Mouse (Mus musculus): ENCODE measurements around the gene Polr2l. TPM values are rescaled to one million over a fixed set of nuclear protein-coding genes. Genes with fewer than 3 reads are reported as not detected.

The Polr2l gene
- polyA plus RNA-seq, 1 experiment: 12.1 TPM

GRCm38 (mm10) chr7:141517638-141518037 is 42.7 kb upstream of the Polr2l start:
- TF ChIP-seq POLR2A (IDR thresholded peaks at IDR 0.05; ENCODE audit: insufficient read depth, low read length) (no peak), CTCF (IDR thresholded peaks at IDR 0.05; ENCODE audit: low read depth, low read length) (no peak), EP300 (IDR thresholded peaks at IDR 0.05; ENCODE audit: insufficient read depth, low read depth, low read length) (no peak)
- no peaks in the 10 kb centered on the region for H3K27me3 ChIP-seq (ENCODE audit: control insufficient read depth, insufficient read depth, low read length, poor library complexity, severe bottlenecking)
- H3K36me3 ChIP-seq (ENCODE audit: control insufficient read depth, insufficient read depth, low read length, poor library complexity, severe bottlenecking): no peaks in the 10 kb centered on the region
- H3K9me3 ChIP-seq (replicated peaks; ENCODE audit: control insufficient read depth, insufficient read depth, low read length, poor library complexity, severe bottlenecking): no peaks in the 10 kb centered on the region
- H3K4me1 ChIP-seq (ENCODE audit: control insufficient read depth, insufficient read depth, low read length): no peaks in the 10 kb centered on the region
- no peak overlapping the region for H3K9ac ChIP-seq (ENCODE audit: low read depth, poor library complexity, severe bottlenecking)
- no peak overlapping the region for H3K27ac ChIP-seq (ENCODE audit: insufficient read depth, low read length)
- H3K4me3 ChIP-seq (ENCODE audit: low read depth, low read length): no peak overlapping the region

- no peak overlapping the region for H3K27ac ChIP-seq (ENCODE audit: insufficient read depth, low read length)
- TF ChIP-seq POLR2A (IDR thresholded peaks at IDR 0.05; ENCODE audit: insufficient read depth, low read length): no peak
- no peak for TF ChIP-seq CTCF (IDR thresholded peaks at IDR 0.05; ENCODE audit: low read depth, low read length)
- TF ChIP-seq EP300 (IDR thresholded peaks at IDR 0.05; ENCODE audit: insufficient read depth, low read depth, low read length): no peak
- H3K27me3 ChIP-seq (ENCODE audit: control insufficient read depth, insufficient read depth, low read length, poor library complexity, severe bottlenecking): no peaks in the 10 kb centered on the region
- no peak overlapping the region for H3K4me3 ChIP-seq (ENCODE audit: low read depth, low read length)
- no peaks in the 10 kb centered on the region for H3K36me3 ChIP-seq (ENCODE audit: control insufficient read depth, insufficient read depth, low read length, poor library complexity, severe bottlenecking)
- H3K9me3 ChIP-seq (replicated peaks; ENCODE audit: control insufficient read depth, insufficient read depth, low read length, poor library complexity, severe bottlenecking): no peaks in the 10 kb centered on the region
- no peaks in the 10 kb centered on the region for H3K4me1 ChIP-seq (ENCODE audit: control insufficient read depth, insufficient read depth, low read length)
- H3K9ac ChIP-seq (ENCODE audit: low read depth, poor library complexity, severe bottlenecking): no peak overlapping the region
Measured at GRCm38 (mm10) chr7:141510681-141511191, 35.8 kb upstream of the Polr2l start.

GRCm38 (mm10) chr7:141510196-141510595 is 35.3 kb upstream of the Polr2l start:
- Histone ChIP-seq H3K27ac (ENCODE audit: insufficient read depth, low read length) (no peak overlapping the region), H3K4me1 (ENCODE audit: control insufficient read depth, insufficient read depth, low read length) (no peaks in the 10 kb centered on the region), H3K27me3 (ENCODE audit: control insufficient read depth, insufficient read depth, low read length, poor library complexity, severe bottlenecking) (no peaks in the 10 kb centered on the region), H3K36me3 (ENCODE audit: control insufficient read depth, insufficient read depth, low read length, poor library complexity, severe bottlenecking) (no peaks in the 10 kb centered on the region), H3K9ac (ENCODE audit: low read depth, poor library complexity, severe bottlenecking) (no peak overlapping the region), H3K4me3 (ENCODE audit: low read depth, low read length) (no peak overlapping the region), H3K9me3 (replicated peaks; ENCODE audit: control insufficient read depth, insufficient read depth, low read length, poor library complexity, severe bottlenecking) (no peaks in the 10 kb centered on the region)
- TF ChIP-seq EP300 (IDR thresholded peaks at IDR 0.05; ENCODE audit: insufficient read depth, low read depth, low read length) (no peak), CTCF (IDR thresholded peaks at IDR 0.05; ENCODE audit: low read depth, low read length) (no peak), POLR2A (IDR thresholded peaks at IDR 0.05; ENCODE audit: insufficient read depth, low read length) (no peak)

- Histone ChIP-seq H3K27ac (ENCODE audit: insufficient read depth, low read length) (no peak overlapping the region), H3K9ac (ENCODE audit: low read depth, poor library complexity, severe bottlenecking) (no peak overlapping the region), H3K36me3 (ENCODE audit: control insufficient read depth, insufficient read depth, low read length, poor library complexity, severe bottlenecking) (no peaks in the 10 kb centered on the region), H3K9me3 (replicated peaks; ENCODE audit: control insufficient read depth, insufficient read depth, low read length, poor library complexity, severe bottlenecking) (no peaks in the 10 kb centered on the region), H3K4me1 (ENCODE audit: control insufficient read depth, insufficient read depth, low read length) (no peaks in the 10 kb centered on the region), H3K4me3 (ENCODE audit: low read depth, low read length) (no peak overlapping the region), H3K27me3 (ENCODE audit: control insufficient read depth, insufficient read depth, low read length, poor library complexity, severe bottlenecking) (no peaks in the 10 kb centered on the region)
- TF ChIP-seq EP300 (IDR thresholded peaks at IDR 0.05; ENCODE audit: insufficient read depth, low read depth, low read length): no peak
- no peak for TF ChIP-seq CTCF (IDR thresholded peaks at IDR 0.05; ENCODE audit: low read depth, low read length)
- no peak for TF ChIP-seq POLR2A (IDR thresholded peaks at IDR 0.05; ENCODE audit: insufficient read depth, low read length)
Measured at GRCm38 (mm10) chr7:141508160-141508559, 33.2 kb upstream of the Polr2l start.

GRCm38 (mm10) chr7:141506278-141506677 is 31.3 kb upstream of the Polr2l start:
- Histone ChIP-seq H3K9ac (ENCODE audit: low read depth, poor library complexity, severe bottlenecking) (no peak overlapping the region), H3K27ac (ENCODE audit: insufficient read depth, low read length) (no peak overlapping the region), H3K4me1 (ENCODE audit: control insufficient read depth, insufficient read depth, low read length) (no peaks in the 10 kb centered on the region), H3K9me3 (replicated peaks; ENCODE audit: control insufficient read depth, insufficient read depth, low read length, poor library complexity, severe bottlenecking) (no peaks in the 10 kb centered on the region), H3K36me3 (ENCODE audit: control insufficient read depth, insufficient read depth, low read length, poor library complexity, severe bottlenecking) (no peaks in the 10 kb centered on the region), H3K27me3 (ENCODE audit: control insufficient read depth, insufficient read depth, low read length, poor library complexity, severe bottlenecking) (no peaks in the 10 kb centered on the region), H3K4me3 (ENCODE audit: low read depth, low read length) (no peak overlapping the region)
- no peak for TF ChIP-seq POLR2A (IDR thresholded peaks at IDR 0.05; ENCODE audit: insufficient read depth, low read length)
- no peak for TF ChIP-seq CTCF (IDR thresholded peaks at IDR 0.05; ENCODE audit: low read depth, low read length)
- no peak for TF ChIP-seq EP300 (IDR thresholded peaks at IDR 0.05; ENCODE audit: insufficient read depth, low read depth, low read length)

GRCm38 (mm10) chr7:141502556-141502905 is 27.6 kb upstream of the Polr2l start:
- no peaks in the 10 kb centered on the region for H3K36me3 ChIP-seq (ENCODE audit: control insufficient read depth, insufficient read depth, low read length, poor library complexity, severe bottlenecking)
- TF ChIP-seq POLR2A (IDR thresholded peaks at IDR 0.05; ENCODE audit: insufficient read depth, low read length): no peak
- TF ChIP-seq EP300 (IDR thresholded peaks at IDR 0.05; ENCODE audit: insufficient read depth, low read depth, low read length): no peak
- no peak for TF ChIP-seq CTCF (IDR thresholded peaks at IDR 0.05; ENCODE audit: low read depth, low read length)
- no peaks in the 10 kb centered on the region for H3K27me3 ChIP-seq (ENCODE audit: control insufficient read depth, insufficient read depth, low read length, poor library complexity, severe bottlenecking)
- no peaks in the 10 kb centered on the region for H3K9me3 ChIP-seq (replicated peaks; ENCODE audit: control insufficient read depth, insufficient read depth, low read length, poor library complexity, severe bottlenecking)
- H3K9ac ChIP-seq (ENCODE audit: low read depth, poor library complexity, severe bottlenecking): no peak overlapping the region
- H3K4me3 ChIP-seq (ENCODE audit: low read depth, low read length): no peak overlapping the region
- H3K27ac ChIP-seq (ENCODE audit: insufficient read depth, low read length): no peak overlapping the region
- H3K4me1 ChIP-seq (ENCODE audit: control insufficient read depth, insufficient read depth, low read length): no peaks in the 10 kb centered on the region

Data from ES-Bruce4 (cell line).